In the genomic region with DNA sequence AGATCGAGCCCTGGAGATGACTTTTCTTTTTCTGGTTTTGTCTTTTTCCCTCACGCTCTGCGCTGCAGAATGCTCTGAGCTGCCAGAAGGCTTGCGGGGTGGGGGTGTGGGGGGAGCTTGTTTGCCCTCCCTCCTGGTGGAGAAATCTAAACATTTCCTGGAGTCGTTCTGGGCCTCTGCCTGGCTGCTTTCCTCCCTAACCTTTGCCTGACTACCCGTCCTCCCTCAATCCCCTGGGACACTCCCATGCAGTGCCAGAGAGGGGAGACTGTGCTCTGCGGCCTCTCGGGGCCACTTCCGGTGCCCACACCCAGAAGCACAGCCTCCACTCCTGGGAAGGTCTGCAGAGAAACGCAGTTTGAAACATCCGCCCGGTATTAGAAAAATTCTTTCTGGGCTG, we compare ENCODE assay signal across 9 mouse cellular contexts. TPM values are rescaled to one million over a fixed set of nuclear protein-coding genes. Genes with fewer than 3 reads are reported as not detected.
DNase-seq lines count a peak whose midpoint lies in the region; ATAC-seq and TF ChIP-seq lines count a peak whose summit lies in the region.
"Had no signal": no experiment of that assay in that cellular context is flagged by ENCODE, and none has a peak within 500 bp of the region (broad histone marks: within the 10 kb centered on the region; RNA-seq: fewer than 3 reads in every experiment).

Gene Hcar1 (minus strand): TSS at position 93 of the 400 bp plus-strand sequence.

- no peak for TF ChIP-seq EP300 in heart, postnatal 0 days (IDR thresholded peaks at IDR 0.05; ENCODE audit: low read depth)

- DNase-seq in neural tube, embryonic 10.5 days (ENCODE audit: extremely low spot score, low spot score), result no peak
- no peak for DNase-seq in heart, postnatal 0 days (ENCODE audit: low spot score)
- no peak for DNase-seq in limb, embryonic 10.5 days (ENCODE audit: low spot score)
- DNase-seq in testis, postnatal 10 days (ENCODE audit: low spot score), result peak; percentile 50
- DNase-seq in right cerebral cortex, postnatal 4 days, result no peak
- no peak for DNase-seq in cerebellum, adult 11 months
- no peak for DNase-seq in midbrain, embryonic 10.5 days (ENCODE audit: low spot score)

- no peaks in the 10 kb centered on the region for H3K4me1 ChIP-seq in neural tube, embryonic 15.5 days
- no peaks in the 10 kb centered on the region for H3K4me1 ChIP-seq in heart, postnatal 0 days (ENCODE audit: control insufficient read depth, insufficient read depth)
- peaks cover 22% of the 10 kb centered on the region for H3K4me1 ChIP-seq in limb, embryonic 10.5 days
- 0 out of 2 replicates have a peak, but pooled peaks cover 3% of the 10 kb centered on the region for H3K4me1 ChIP-seq in midbrain, embryonic 10.5 days

- no peak within 1 kb of the TSS for H3K4me3 ChIP-seq in neural tube, embryonic 15.5 days (replicated peaks)
- H3K4me3 ChIP-seq in heart, postnatal 0 days (ENCODE audit: low read depth, low read length), result peak within 1 kb of the TSS; percentile 15; the same call in 1 of the 2 replicates
- H3K4me3 ChIP-seq in limb, embryonic 10.5 days, result no peak within 1 kb of the TSS
- no peak within 1 kb of the TSS for H3K4me3 ChIP-seq in midbrain, embryonic 10.5 days

- no peak within 1 kb of the TSS for H3K27ac ChIP-seq in neural tube, embryonic 15.5 days (replicated peaks)
- no peak within 1 kb of the TSS for H3K27ac ChIP-seq in heart, postnatal 0 days (ENCODE audit: low read depth)
- H3K27ac ChIP-seq in limb, embryonic 10.5 days, result peak within 1 kb of the TSS; percentile 11; the same call in 1 of the 2 replicates
- no peak within 1 kb of the TSS for H3K27ac ChIP-seq in midbrain, embryonic 10.5 days (replicated peaks)

- 75% methylated on average over 12 of the region's 12 CpGs for WGBS in neural tube, embryonic 15.5 days
- WGBS in heart, postnatal 0 days, result 36% methylated on average over 12 of the region's 12 CpGs
- 75% methylated on average over 12 of the region's 12 CpGs for WGBS in limb, embryonic 10.5 days
- WGBS in midbrain, embryonic 10.5 days, result 72% methylated on average over 12 of the region's 12 CpGs

- no peaks in the 10 kb centered on the region for H3K36me3 ChIP-seq in neural tube, embryonic 15.5 days
- no peaks in the 10 kb centered on the region for H3K36me3 ChIP-seq in heart, postnatal 0 days (replicated peaks; ENCODE audit: control insufficient read depth, insufficient read depth, low read length)
- no peaks in the 10 kb centered on the region for H3K36me3 ChIP-seq in limb, embryonic 10.5 days
- H3K36me3 ChIP-seq in midbrain, embryonic 10.5 days, result no peaks in the 10 kb centered on the region

- no peaks in the 10 kb centered on the region for H3K27me3 ChIP-seq in neural tube, embryonic 15.5 days (replicated peaks)
- H3K27me3 ChIP-seq in heart, postnatal 0 days (ENCODE audit: control insufficient read depth, insufficient read depth, low read length), result no peaks in the 10 kb centered on the region
- 0 out of 2 replicates have a peak, but pooled peaks cover 6% of the 10 kb centered on the region for H3K27me3 ChIP-seq in limb, embryonic 10.5 days (ENCODE audit: low read depth, poor library complexity, severe bottlenecking)
- no peaks in the 10 kb centered on the region for H3K27me3 ChIP-seq in midbrain, embryonic 10.5 days (ENCODE audit: low read depth, poor library complexity, severe bottlenecking)

- ATAC-seq in neural tube, embryonic 15.5 days (ENCODE audit: low FRiP score), result no peak
- 0 out of 2 replicates have a peak, but pooled peaks have one; percentile 24 for ATAC-seq in heart, postnatal 0 days (ENCODE audit: insufficient read depth, low read depth)

- H3K9me3 ChIP-seq in neural tube, embryonic 15.5 days (replicated peaks), result no peaks in the 10 kb centered on the region
- no peaks in the 10 kb centered on the region for H3K9me3 ChIP-seq in heart, postnatal 0 days (replicated peaks; ENCODE audit: control insufficient read depth, low read length)
- no peaks in the 10 kb centered on the region for H3K9me3 ChIP-seq in limb, embryonic 10.5 days (replicated peaks)
- no peaks in the 10 kb centered on the region for H3K9me3 ChIP-seq in midbrain, embryonic 10.5 days (replicated peaks)

- no peak within 1 kb of the TSS for H3K9ac ChIP-seq in neural tube, embryonic 15.5 days (replicated peaks)
- H3K9ac ChIP-seq in heart, postnatal 0 days (replicated peaks; ENCODE audit: low read depth, low read length), result 0 out of 2 replicates have a peak within 1 kb of the TSS, but pooled peaks have one; percentile 31

- TF ChIP-seq CTCF in heart, postnatal 0 days (IDR thresholded peaks at IDR 0.05; ENCODE audit: low read depth), result no peak

- peak within 1 kb of the TSS; percentile 19; the same call in 1 of the 2 replicates for H3K4me2 ChIP-seq in neural tube, embryonic 15.5 days
- H3K4me2 ChIP-seq in heart, postnatal 0 days (ENCODE audit: low read depth, low read length), result peak within 1 kb of the TSS; percentile 28

RNA-seq across cellular contexts. Expression of gene Hcar1, which starts in this region (rescaled TPM):
- 0.49 and 0.65 TPM in 2 replicates for polyA plus RNA-seq in neural tube, embryonic 15.5 days (2015; fragmentation: Nextera tagmentation; extraction: Ambion mirVana)
- 5.3 TPM in 1 of 2 replicates, not detected in the other for total RNA-seq in heart, postnatal 0 days (2014; rRNA removed; ENCODE audit: low replicate concordance)
- 0.18 and 0.19 TPM in 2 replicates for polyA plus RNA-seq in heart, postnatal 0 days (2015; fragmentation: Nextera tagmentation; extraction: Ambion mirVana)
- not detected in 2 replicates for polyA plus RNA-seq in limb, embryonic 10.5 days (2016; fragmentation: Nextera tagmentation; extraction: Ambion mirVana)
- polyA plus RNA-seq in midbrain, embryonic 10.5 days (2016; fragmentation: Nextera tagmentation; extraction: Ambion mirVana), result not detected in 2 replicates
- polyA plus RNA-seq: liver, adult 2 months had no signal
